Mouse (Mus musculus) kidney, embryonic 16.5 days (tissue): ENCODE data around the gene Tmem169. TPM values are rescaled to one million over a fixed set of nuclear protein-coding genes. Genes with fewer than 3 reads are reported as not detected.

ENCODE experiments used
- polyA plus RNA-seq: library from polyadenylated mRNA; unstranded; fragments of >200 nt; fragmentation: Nextera tagmentation; extraction: Ambion mirVana; gene quantifications from 2 replicates; pipeline ENCODE4 v1.2.1, GENCODE M21; 2015

Tmem169 gene
- polyA plus RNA-seq, 1 experiment from 2014 or later: 5.9 TPM

Other genes with a start within 250 kb of the Tmem169 start
- gene Mreg, start 72.1 kb upstream of the Tmem169 start, polyA plus RNA-seq: 5.2 and 5.3 TPM in 2 replicates
- 62.5 and 70.7 TPM in 2 replicates for gene Pecr, start 55 bp upstream of the Tmem169 start, polyA plus RNA-seq
- gene Xrcc5, start 23.1 kb downstream of the Tmem169 start, polyA plus RNA-seq: 55.1 and 58.5 TPM in 2 replicates